Mouse (Mus musculus) bone marrow, adult 2 months (tissue): ENCODE data around the gene Tubb3.

Experiments used
- CTCF ChIP-seq: fragments of 200-500 bp; IDR thresholded peaks from 2 replicates; pipeline ENCODE4 v1.5.1; 2011; ENCODE audit warnings: low read length, control low read depth; ENCODE audit not compliant: control insufficient read depth, insufficient read depth
- POLR2A ChIP-seq: fragments of 200-500 bp; IDR thresholded peaks from 2 replicates; pipeline ENCODE4 v1.6.1; 2011; ENCODE audit warnings: low read depth, mild to moderate bottlenecking, control low read depth, low read length, borderline replicate concordance; ENCODE audit not compliant: control insufficient read depth

- TF ChIP-seq POLR2A (no peak), CTCF (no peak)
Measured at GRCm38 (mm10) chr8:123410788-123411187, 436 bp upstream of the Tubb3 start.
